Mouse (Mus musculus): Measurements from ENCODE around the gene A930033H14Rik.

- TF ChIP-seq CTCF (IDR thresholded peaks at IDR 0.05 in 2 of 3, conservative IDR thresholded peaks at IDR 0.05 in 1 of 3; ENCODE audit: control insufficient read depth in 1 of 3, insufficient read depth in 1 of 3, low read depth in 2 of 3, low read length in 3 of 3, poor library complexity in 1 of 3, severe bottlenecking in 1 of 3) (no peak), CHD1 (IDR thresholded peaks at IDR 0.05; ENCODE audit: low read depth, low read length) (no peak), GATA1 (IDR thresholded peaks at IDR 0.05; ENCODE audit: low read depth, low read length) (no peak), TAL1 (IDR thresholded peaks at IDR 0.05; ENCODE audit: low read length) (no peak)
These were observed 4.3 kb upstream of the A930033H14Rik start for GRCm38 (mm10) chr10:69217127-69217690.

All from MEL (cell line).